Mouse (Mus musculus): ENCODE data around the gene Zfp28.

- TF ChIP-seq CTCF (IDR thresholded peaks at IDR 0.05; ENCODE audit: low read depth) (no peak), EP300 (IDR thresholded peaks at IDR 0.05; ENCODE audit: low read depth) (peak; percentile 76)
Measured at GRCm38 (mm10) chr7:6367185-6367584, 15.9 kb upstream of the Zfp28 start.
